In the genomic region with DNA sequence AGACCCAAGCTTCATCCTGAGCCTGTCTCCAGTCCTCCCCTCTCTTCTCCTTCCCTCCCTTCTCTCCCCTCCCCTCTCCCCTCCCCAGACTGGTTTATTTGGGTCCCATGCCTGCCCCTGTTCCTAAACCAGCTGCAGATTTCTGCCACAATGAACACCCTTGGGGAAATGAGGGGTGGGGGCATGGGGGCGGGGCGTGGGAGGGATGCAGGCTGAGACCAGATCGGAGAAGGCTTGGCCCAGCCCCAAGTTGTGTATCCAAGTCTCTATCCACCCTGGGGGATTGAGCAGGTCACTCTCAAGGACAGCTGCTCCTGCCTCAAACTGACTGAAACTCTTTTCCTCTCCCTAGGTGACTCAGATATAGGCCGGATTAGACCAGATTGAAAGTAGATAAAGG, we compare ENCODE assay signal across 37 mouse cellular contexts. TPM values are rescaled to one million over a fixed set of nuclear protein-coding genes. Genes with fewer than 3 reads are reported as not detected.
DNase-seq lines count a peak whose midpoint lies in the region; ATAC-seq lines count a peak whose summit lies in the region.
"Had no signal": no experiment of that assay in that cellular context is flagged by ENCODE, and none has a peak within 500 bp of the region (broad histone marks: within the 10 kb centered on the region; RNA-seq: fewer than 3 reads in every experiment).

No protein-coding gene starts in this region.

- H3K4me2 ChIP-seq in hindbrain, embryonic 12.5 days (replicated peaks): no peak overlapping the region
- no peak overlapping the region for H3K4me2 ChIP-seq in hindbrain, embryonic 16.5 days (ENCODE audit: low read length)
- no peak overlapping the region for H3K4me2 ChIP-seq in midbrain, embryonic 14.5 days (ENCODE audit: low read length)
- H3K4me2 ChIP-seq in midbrain, embryonic 11.5 days: no peak overlapping the region
- H3K4me2 ChIP-seq: forebrain, embryonic 15.5 days; heart, embryonic 12.5 days; hindbrain, embryonic 14.5 days; limb, embryonic 15.5 days; lung, embryonic 15.5 days had no signal

- H3K36me3 ChIP-seq in hindbrain, embryonic 12.5 days: no peaks in the 10 kb centered on the region
- no peaks in the 10 kb centered on the region for H3K36me3 ChIP-seq in hindbrain, embryonic 16.5 days (ENCODE audit: control insufficient read depth, insufficient read depth, low read length)
- no peaks in the 10 kb centered on the region for H3K36me3 ChIP-seq in midbrain, embryonic 14.5 days (ENCODE audit: control insufficient read depth, insufficient read depth, low read length)
- H3K36me3 ChIP-seq in midbrain, embryonic 11.5 days (ENCODE audit: control insufficient read depth, insufficient read depth, low read length): no peaks in the 10 kb centered on the region
- H3K36me3 ChIP-seq: forebrain, embryonic 15.5 days; heart, embryonic 12.5 days; limb, embryonic 15.5 days; lung, embryonic 15.5 days had no signal

- peak; percentile 51 for DNase-seq in midbrain, embryonic 14.5 days
- no peak for DNase-seq in midbrain, embryonic 11.5 days (ENCODE audit: low spot score, missing footprints)
- DNase-seq in ES-CJ7 (ENCODE audit: low read depth, low spot score): peak; percentile 81
- DNase-seq in ZHBTc4 (ENCODE audit: low read depth, low spot score): peak; percentile 78
- DNase-seq in gastrocnemius, adult 8-10 months (ENCODE audit: low spot score in 2 of 2): no peak
- DNase-seq: adrenal gland, postnatal 25 days; B cell, adult 2 months; cerebellum, adult 9-10 months; gastrocnemius, postnatal 25 days; heart, adult 18-20 months; heart, postnatal 10 days; kidney, postnatal 25 days; layer of hippocampus, postnatal 36 days; lung, postnatal 36 days; right cerebral cortex, adult 18-20 months; right cerebral cortex, postnatal 4 days; thymus, adult 18-20 months; thymus, postnatal 36 days had no signal

- WGBS in hindbrain, embryonic 12.5 days: 31% methylated on average over 4 of the region's 4 CpGs
- WGBS in hindbrain, embryonic 16.5 days: 8% methylated on average over 4 of the region's 4 CpGs
- 33% methylated on average over 4 of the region's 4 CpGs for WGBS in midbrain, embryonic 14.5 days
- 25% methylated on average over 4 of the region's 4 CpGs for WGBS in midbrain, embryonic 11.5 days

- H3K9me3 ChIP-seq in hindbrain, embryonic 12.5 days (replicated peaks): no peaks in the 10 kb centered on the region
- H3K9me3 ChIP-seq in hindbrain, embryonic 16.5 days (ENCODE audit: control insufficient read depth, low read length): no peaks in the 10 kb centered on the region
- H3K9me3 ChIP-seq in midbrain, embryonic 14.5 days (ENCODE audit: control insufficient read depth, low read length): no peaks in the 10 kb centered on the region
- no peaks in the 10 kb centered on the region for H3K9me3 ChIP-seq in midbrain, embryonic 11.5 days (ENCODE audit: control insufficient read depth, low read length)
- H3K9me3 ChIP-seq: forebrain, embryonic 15.5 days; heart, embryonic 12.5 days; limb, embryonic 15.5 days; lung, embryonic 15.5 days had no signal

- peaks cover 10% of the 10 kb centered on the region for H3K4me1 ChIP-seq in hindbrain, embryonic 12.5 days
- H3K4me1 ChIP-seq in hindbrain, embryonic 16.5 days (ENCODE audit: control insufficient read depth, insufficient read depth, low read depth, low read length): 0 out of 2 replicates have a peak, but pooled peaks cover 3% of the 10 kb centered on the region
- H3K4me1 ChIP-seq in midbrain, embryonic 14.5 days (ENCODE audit: control insufficient read depth, insufficient read depth, low read length): no peaks in the 10 kb centered on the region
- H3K4me1 ChIP-seq in midbrain, embryonic 11.5 days (ENCODE audit: control insufficient read depth, insufficient read depth, low read length): no peaks in the 10 kb centered on the region
- H3K4me1 ChIP-seq: lung, embryonic 15.5 days had no signal

- 0 out of 2 replicates have a peak overlapping the region, but pooled peaks have one; percentile 13 for H3K9ac ChIP-seq in hindbrain, embryonic 12.5 days
- no peak overlapping the region for H3K9ac ChIP-seq in hindbrain, embryonic 16.5 days (ENCODE audit: low read depth, low read length)
- H3K9ac ChIP-seq in midbrain, embryonic 14.5 days (replicated peaks; ENCODE audit: low read length): no peak overlapping the region
- H3K9ac ChIP-seq in midbrain, embryonic 11.5 days (ENCODE audit: low read length): no peak overlapping the region
- H3K9ac ChIP-seq: forebrain, embryonic 15.5 days; heart, embryonic 12.5 days; hindbrain, embryonic 14.5 days; limb, embryonic 15.5 days; liver, embryonic 14.5 days; lung, embryonic 15.5 days had no signal

- no peak overlapping the region for H3K27ac ChIP-seq in hindbrain, embryonic 12.5 days
- no peak overlapping the region for H3K27ac ChIP-seq in hindbrain, embryonic 16.5 days (ENCODE audit: low read depth, low read length)
- H3K27ac ChIP-seq in midbrain, embryonic 14.5 days (replicated peaks; ENCODE audit: low read depth, low read length): no peak overlapping the region
- H3K27ac ChIP-seq in midbrain, embryonic 11.5 days (ENCODE audit: low read depth, low read length): no peak overlapping the region
- H3K27ac ChIP-seq: forebrain, embryonic 15.5 days; hindbrain, embryonic 14.5 days; layer of hippocampus, adult 2 months; limb, embryonic 15.5 days; liver, embryonic 14.5 days; lung, embryonic 15.5 days had no signal

- no peak overlapping the region for H3K4me3 ChIP-seq in hindbrain, embryonic 12.5 days
- H3K4me3 ChIP-seq in hindbrain, embryonic 16.5 days (ENCODE audit: low read length): no peak overlapping the region
- H3K4me3 ChIP-seq in midbrain, embryonic 14.5 days (replicated peaks; ENCODE audit: low read depth, low read length): no peak overlapping the region
- no peak overlapping the region for H3K4me3 ChIP-seq in midbrain, embryonic 11.5 days (ENCODE audit: low read depth, low read length)
- H3K4me3 ChIP-seq: erythroblast, embryonic 14.5 days; forebrain, embryonic 15.5 days; heart, embryonic 12.5 days; layer of hippocampus, adult 2 months; limb, embryonic 15.5 days; lung, embryonic 15.5 days had no signal

- peaks cover 12% of the 10 kb centered on the region for H3K27me3 ChIP-seq in hindbrain, embryonic 12.5 days
- H3K27me3 ChIP-seq in hindbrain, embryonic 16.5 days (replicated peaks; ENCODE audit: control insufficient read depth, insufficient read depth, low read length): peaks cover 7% of the 10 kb centered on the region; the same call in 1 of the 2 replicates
- H3K27me3 ChIP-seq in midbrain, embryonic 14.5 days (ENCODE audit: control insufficient read depth, insufficient read depth, low read length): no peaks in the 10 kb centered on the region
- no peaks in the 10 kb centered on the region for H3K27me3 ChIP-seq in midbrain, embryonic 11.5 days (ENCODE audit: control insufficient read depth, insufficient read depth, low read length)
- H3K27me3 ChIP-seq: forebrain, embryonic 15.5 days; limb, embryonic 15.5 days had no signal

- ATAC-seq in hindbrain, embryonic 12.5 days (ENCODE audit: low FRiP score): peak; percentile 53; the same call in 1 of the 2 replicates
- no peak for ATAC-seq in hindbrain, embryonic 16.5 days
- no peak for ATAC-seq in midbrain, embryonic 14.5 days (ENCODE audit: low FRiP score, low TSS enrichment)
- ATAC-seq in midbrain, embryonic 11.5 days (ENCODE audit: low FRiP score): no peak
- ATAC-seq: forebrain, embryonic 15.5 days; intestine, embryonic 16.5 days had no signal

RNA-seq across cellular contexts. Expression of a gene that starts 10.8 kb away (rescaled TPM):
- 0.14 TPM in 1 of 2 replicates, not detected in the other for polyA plus RNA-seq in hindbrain, embryonic 12.5 days (2016; fragmentation: Nextera tagmentation; extraction: Ambion mirVana)
- polyA plus RNA-seq in hindbrain, embryonic 16.5 days (2015; fragmentation: Nextera tagmentation; extraction: Ambion mirVana): 0.09 TPM in 1 of 2 replicates, not detected in the other
- polyA plus RNA-seq in midbrain, embryonic 14.5 days (2014; fragmentation: Nextera tagmentation; extraction: Ambion mirVana): 0.08 TPM in 1 of 2 replicates, not detected in the other
- polyA plus RNA-seq in midbrain, embryonic 11.5 days (2014; fragmentation: Nextera tagmentation; extraction: Ambion mirVana): not detected in 2 replicates
- total RNA-seq in gastrocnemius, adult 8-10 months (2022): not detected
- total RNA-seq: CH12.LX; gastrocnemius, postnatal 25 days; layer of hippocampus, adult 2 months; layer of hippocampus, postnatal 36 days; left cerebral cortex, postnatal 14 days had no signal
- polyA plus RNA-seq: embryonic facial prominence, embryonic 11.5 days; hindbrain, embryonic 14.5 days; kidney, embryonic 14.5 days; neural tube, embryonic 11.5 days; stomach, embryonic 14.5 days had no signal

RNA-seq across cellular contexts. Expression of a gene that starts 21.7 kb away (rescaled TPM):
- 37.9 and 40.4 TPM in 2 replicates for polyA plus RNA-seq in hindbrain, embryonic 12.5 days (2016; fragmentation: Nextera tagmentation; extraction: Ambion mirVana)
- 42.2 and 47.7 TPM in 2 replicates for polyA plus RNA-seq in hindbrain, embryonic 16.5 days (2015; fragmentation: Nextera tagmentation; extraction: Ambion mirVana)
- polyA plus RNA-seq in midbrain, embryonic 14.5 days (2014; fragmentation: Nextera tagmentation; extraction: Ambion mirVana): 32.8 and 36.1 TPM in 2 replicates
- 33.5 and 35.9 TPM in 2 replicates for polyA plus RNA-seq in midbrain, embryonic 11.5 days (2014; fragmentation: Nextera tagmentation; extraction: Ambion mirVana)
- total RNA-seq in gastrocnemius, adult 8-10 months (2022): 10 to 100 TPM in 2 of 4 experiments, 1 to 10 TPM in 2; 8.9 to 10.5 (median 9.9) TPM

RNA-seq across cellular contexts. Expression of a gene that starts 26.9 kb away (rescaled TPM):
- 3.3 and 5.5 TPM in 2 replicates for polyA plus RNA-seq in hindbrain, embryonic 12.5 days (2016; fragmentation: Nextera tagmentation; extraction: Ambion mirVana)
- polyA plus RNA-seq in hindbrain, embryonic 16.5 days (2015; fragmentation: Nextera tagmentation; extraction: Ambion mirVana): 3.4 and 3.7 TPM in 2 replicates
- not detected in 2 replicates for polyA plus RNA-seq in midbrain, embryonic 14.5 days (2014; fragmentation: Nextera tagmentation; extraction: Ambion mirVana)
- 0.44 TPM in 1 of 2 replicates, not detected in the other for polyA plus RNA-seq in midbrain, embryonic 11.5 days (2014; fragmentation: Nextera tagmentation; extraction: Ambion mirVana)
- not detected for total RNA-seq in gastrocnemius, adult 8-10 months (2022)
- total RNA-seq: adrenal gland, postnatal 25 days; CH12.LX; gastrocnemius, postnatal 25 days; heart, adult 18-20 months; heart, postnatal 10 days; layer of hippocampus, adult 2 months; layer of hippocampus, postnatal 36 days; left cerebral cortex, postnatal 14 days; megakaryocyte-erythroid progenitor cell, adult 5-6 weeks had no signal
- polyA plus RNA-seq: cortical plate, adult 2 months; embryonic facial prominence, embryonic 11.5 days; erythroblast, embryonic 14.5 days; forebrain, embryonic 15.5 days; heart, embryonic 12.5 days; kidney, embryonic 14.5 days; limb, embryonic 15.5 days; lung, embryonic 15.5 days; neural tube, embryonic 11.5 days had no signal

RNA-seq across cellular contexts. Expression of a gene that starts 33.4 kb away (rescaled TPM):
- polyA plus RNA-seq in hindbrain, embryonic 12.5 days (2016; fragmentation: Nextera tagmentation; extraction: Ambion mirVana): not detected in 2 replicates
- not detected in 2 replicates for polyA plus RNA-seq in hindbrain, embryonic 16.5 days (2015; fragmentation: Nextera tagmentation; extraction: Ambion mirVana)
- not detected in 2 replicates for polyA plus RNA-seq in midbrain, embryonic 14.5 days (2014; fragmentation: Nextera tagmentation; extraction: Ambion mirVana)
- polyA plus RNA-seq in midbrain, embryonic 11.5 days (2014; fragmentation: Nextera tagmentation; extraction: Ambion mirVana): not detected in 2 replicates
- total RNA-seq in gastrocnemius, adult 8-10 months (2022): not detected
- total RNA-seq: adrenal gland, postnatal 25 days; CH12.LX; gastrocnemius, postnatal 25 days; heart, adult 18-20 months; heart, postnatal 10 days; layer of hippocampus, adult 2 months; layer of hippocampus, postnatal 36 days; left cerebral cortex, postnatal 14 days; megakaryocyte-erythroid progenitor cell, adult 5-6 weeks had no signal
- polyA plus RNA-seq: cortical plate, adult 2 months; embryonic facial prominence, embryonic 11.5 days; erythroblast, embryonic 14.5 days; forebrain, embryonic 15.5 days; heart, embryonic 12.5 days; hindbrain, embryonic 14.5 days; kidney, embryonic 14.5 days; limb, embryonic 15.5 days; liver, embryonic 14.5 days; lung, embryonic 15.5 days; neural tube, embryonic 11.5 days; stomach, embryonic 14.5 days had no signal

RNA-seq across cellular contexts. Expression of a gene that starts 46.2 kb away (rescaled TPM):
- polyA plus RNA-seq in hindbrain, embryonic 12.5 days (2016; fragmentation: Nextera tagmentation; extraction: Ambion mirVana): 22.0 and 24.1 TPM in 2 replicates
- 37.6 and 41.1 TPM in 2 replicates for polyA plus RNA-seq in hindbrain, embryonic 16.5 days (2015; fragmentation: Nextera tagmentation; extraction: Ambion mirVana)
- 22.5 and 23.9 TPM in 2 replicates for polyA plus RNA-seq in midbrain, embryonic 14.5 days (2014; fragmentation: Nextera tagmentation; extraction: Ambion mirVana)
- 9.4 and 10.8 TPM in 2 replicates for polyA plus RNA-seq in midbrain, embryonic 11.5 days (2014; fragmentation: Nextera tagmentation; extraction: Ambion mirVana)
- 1 to 10 TPM in 1 of 4 experiments, under 1 TPM in 3; 0.27 to 1.1 (median 0.57) TPM for total RNA-seq in gastrocnemius, adult 8-10 months (2022)

Comparison
In these comparisons a context has a peak if more than half of its experiments do, and no peak if none do; other contexts are left out.
1. DNase-seq: peak in midbrain, embryonic 14.5 days (single experiment), ES-CJ7 (single experiment) and ZHBTc4 (single experiment); none in midbrain, embryonic 11.5 days (single experiment) and gastrocnemius, adult 8-10 months (0 of 2).